Mouse (Mus musculus): ENCODE results near the gene Bub1.

Gene Bub1

DNA sequence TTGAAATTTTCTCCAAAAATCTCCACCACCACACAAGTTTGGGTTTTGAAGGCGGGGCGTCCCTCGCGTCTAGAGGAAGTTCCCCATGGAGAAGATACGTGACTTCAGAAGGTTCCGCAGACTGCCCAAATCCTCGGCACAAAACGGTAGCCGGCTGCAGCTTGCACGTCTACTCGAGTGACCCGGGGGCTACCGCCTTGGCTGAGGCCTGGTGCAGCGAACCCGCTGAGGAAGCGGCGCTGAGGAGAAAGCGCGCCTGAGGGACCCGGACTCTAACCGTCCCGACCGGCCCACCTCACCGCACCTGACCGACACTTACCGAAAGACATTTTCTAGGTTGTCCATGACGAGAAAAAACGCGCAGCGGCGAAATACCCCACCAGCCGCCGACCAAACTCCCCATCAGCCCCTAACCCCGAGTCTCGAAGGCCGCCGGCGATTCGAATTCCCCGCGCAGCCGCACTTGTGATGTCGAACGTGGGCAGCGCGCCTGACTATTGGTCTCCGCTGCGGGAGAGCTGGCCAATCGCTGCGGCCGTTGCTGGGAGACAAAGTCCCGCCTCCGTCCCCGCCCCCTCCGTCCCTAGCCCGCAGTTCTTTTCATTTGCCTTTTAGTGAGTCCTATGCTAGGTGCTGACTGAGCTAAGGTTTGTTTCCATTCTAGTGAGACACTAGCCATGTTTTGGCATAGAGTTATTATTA lies at the start of gene Bub1:
Bub1 (minus strand) TSS at position 465 of the 702 bp plus-strand sequence.
- in situ Hi-C loops (cut with MboI; ENCODE audit: low sequenced_read_pairs): no loop called here

DNA sequence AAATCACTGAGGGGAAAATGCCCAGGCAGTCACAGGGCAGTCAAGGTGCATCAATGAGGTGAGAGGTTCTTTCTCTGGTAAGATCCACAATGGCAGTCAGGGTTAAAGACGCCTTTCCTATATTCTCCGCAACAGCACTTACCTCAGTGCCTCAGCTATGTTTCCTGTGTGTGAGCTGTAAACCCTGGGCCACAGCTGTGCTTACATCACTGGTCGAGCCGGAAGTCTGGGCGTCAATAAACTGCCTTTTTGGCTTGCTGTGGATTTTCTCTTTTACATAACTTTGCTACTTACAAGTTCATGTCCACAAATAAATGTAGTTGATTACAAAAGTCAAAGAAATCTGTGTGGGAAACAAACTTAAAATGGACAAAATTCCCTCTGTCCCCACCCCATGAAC lies 49.4 kb upstream of the Bub1 start:
- in situ Hi-C loops (cut with MboI; ENCODE audit: low sequenced_read_pairs): loop anchor here (10.0 to 25.0 kb wide), 3 partner anchors 231 to 694 kb away; no protein-coding TSS in a partner anchor

DNA sequence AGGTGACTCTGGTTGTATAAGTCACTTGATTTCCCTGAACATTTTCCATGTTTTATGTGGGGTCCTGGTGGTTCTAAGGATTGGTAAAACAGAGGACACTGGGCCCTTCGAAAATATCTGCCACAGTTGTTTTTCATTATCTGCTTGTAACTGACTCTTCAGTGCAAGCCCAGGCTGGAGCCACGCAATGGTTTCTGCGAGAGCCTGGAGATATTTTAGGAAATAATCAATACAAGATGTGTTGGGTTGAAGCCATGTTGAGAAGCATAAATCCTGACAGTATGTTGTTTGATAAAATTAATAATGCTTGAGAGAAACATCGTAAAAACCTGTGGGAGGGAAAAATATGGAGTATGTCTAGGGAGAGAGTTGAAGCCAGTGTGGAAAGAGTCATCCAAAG lies 32.7 kb upstream of the Bub1 start:
- in situ Hi-C loops (cut with MboI; ENCODE audit: low sequenced_read_pairs): no loop called here

DNA sequence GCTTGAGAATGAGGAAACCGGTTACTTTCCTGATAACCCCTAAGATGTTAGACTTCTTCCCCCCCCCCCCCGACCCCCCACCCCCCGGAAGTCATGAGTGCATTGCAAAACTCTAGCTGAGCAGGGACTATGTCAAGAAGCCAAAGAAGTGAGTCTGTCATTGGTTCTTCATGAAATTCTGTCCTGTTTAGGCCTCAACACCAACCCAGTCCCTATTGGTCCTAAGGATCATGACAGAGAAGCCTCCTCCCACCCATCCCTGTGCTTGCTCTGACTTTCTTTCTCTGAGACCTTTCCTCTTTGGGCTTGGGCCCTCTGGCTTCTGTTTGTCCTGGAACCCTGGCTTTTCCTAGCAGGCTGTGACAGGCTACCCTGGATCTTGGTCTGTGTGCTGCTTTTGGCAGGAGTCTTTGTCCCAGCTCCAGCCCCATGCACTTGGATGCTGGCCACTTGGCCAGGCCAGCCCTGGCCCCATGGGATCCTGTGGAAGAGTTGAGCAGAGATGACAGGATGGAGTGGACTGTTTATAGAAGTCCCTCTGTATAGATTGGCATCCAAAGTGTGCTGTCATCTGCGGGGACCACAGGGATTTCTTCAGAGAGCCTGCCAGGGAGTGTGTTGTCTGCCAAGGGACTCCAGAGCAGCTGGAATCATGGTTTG lies 22.8 kb upstream of the Bub1 start:
- in situ Hi-C loops (cut with MboI; ENCODE audit: low sequenced_read_pairs): loop anchor here (10.0 kb wide), 1 partner anchor 720 kb away; no protein-coding TSS in a partner anchor

DNA sequence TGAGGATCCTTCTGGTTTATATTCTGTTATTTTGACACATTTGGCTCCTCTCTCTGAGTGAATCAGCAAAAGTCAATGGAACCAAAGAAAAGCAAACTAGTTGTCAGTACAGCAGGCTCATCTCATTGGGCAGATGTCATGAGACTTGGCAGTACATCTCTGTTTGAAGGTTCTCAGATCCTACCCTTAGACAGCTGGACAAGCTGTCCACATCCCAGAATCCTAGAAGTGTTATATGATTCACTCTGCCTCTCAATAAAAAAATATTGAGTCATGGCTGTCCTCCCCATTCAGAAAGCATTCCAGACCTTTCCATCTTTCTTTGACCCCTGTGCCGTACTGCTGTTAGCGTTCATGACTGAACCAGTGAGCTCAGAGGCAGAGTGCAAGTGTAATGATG lies 18.7 kb upstream of the Bub1 start:
- in situ Hi-C loops (cut with MboI; ENCODE audit: low sequenced_read_pairs): loop anchor here (10.0 kb wide), 1 partner anchor 724 kb away; no protein-coding TSS in a partner anchor

DNA sequence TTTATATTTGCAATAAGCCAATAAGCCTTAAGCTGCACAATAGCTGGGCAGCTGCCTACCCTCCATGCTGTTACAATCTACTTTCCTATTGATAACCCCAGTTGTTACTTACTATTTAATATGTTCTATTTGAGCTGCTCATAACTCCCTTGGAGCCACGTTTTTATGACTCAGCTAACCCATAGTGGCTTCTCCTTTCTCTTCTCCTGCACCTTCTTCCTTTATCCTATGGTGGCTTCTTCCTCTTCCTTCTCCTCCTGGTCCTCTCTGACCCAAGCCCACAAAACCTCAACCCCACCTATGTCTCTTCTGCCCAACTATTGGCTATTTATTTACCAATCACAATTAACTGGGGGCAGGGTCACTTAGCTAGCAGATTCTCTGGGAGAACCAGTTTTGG lies 14.9 kb upstream of the Bub1 start:
- in situ Hi-C loops (cut with MboI; ENCODE audit: low sequenced_read_pairs): no loop called here

DNA sequence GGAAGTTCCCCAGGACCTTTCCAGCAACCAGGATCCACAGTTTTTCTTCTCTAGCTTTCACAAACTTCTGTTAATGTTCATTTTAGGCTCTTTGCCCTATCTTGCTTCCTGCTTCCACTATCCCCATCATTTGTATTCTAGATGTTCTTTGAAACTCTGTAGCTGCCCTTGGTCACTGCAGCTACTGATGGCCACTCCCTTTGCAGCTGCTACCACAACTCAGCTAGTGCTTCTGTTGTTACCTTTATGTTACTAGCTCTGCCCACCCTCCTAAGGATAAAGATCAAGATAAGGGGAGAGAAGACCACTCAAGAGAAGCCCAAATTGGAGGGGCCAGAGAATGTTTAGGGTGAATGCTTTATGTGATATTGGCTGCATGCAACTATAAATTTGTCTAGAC lies 14.3 kb upstream of the Bub1 start:
- in situ Hi-C loops (cut with MboI; ENCODE audit: low sequenced_read_pairs): no loop called here

DNA sequence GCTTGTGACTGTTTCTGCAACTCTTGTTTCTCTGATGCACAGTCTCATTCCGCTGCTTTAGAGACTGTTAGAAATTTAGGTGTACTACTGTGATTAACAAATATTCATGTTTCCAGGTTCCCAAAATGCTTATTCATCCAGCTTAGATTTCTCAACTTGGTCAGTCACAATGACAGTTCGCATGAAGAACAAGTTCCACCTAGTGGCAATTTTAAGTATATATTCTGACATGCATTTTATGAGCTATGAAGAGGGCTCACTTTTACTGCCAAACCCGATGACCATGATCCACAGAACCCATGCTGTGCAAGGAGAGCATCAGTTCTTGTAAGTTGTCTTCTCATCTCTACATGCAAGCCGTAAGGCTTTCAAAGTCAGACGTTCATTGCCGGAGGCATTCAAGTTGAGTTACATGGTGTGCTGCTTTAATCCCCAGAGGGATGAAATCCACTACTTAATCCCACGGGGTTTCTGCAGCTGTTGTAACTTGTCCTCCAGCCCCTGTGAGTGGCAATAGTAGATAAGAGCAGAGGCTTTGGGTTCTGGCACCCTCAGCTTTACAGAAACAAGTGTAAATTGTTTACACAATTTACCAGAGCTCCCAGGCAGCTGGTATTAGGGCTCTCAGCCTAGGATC lies 13.8 kb upstream of the Bub1 start:
- in situ Hi-C loops (cut with MboI; ENCODE audit: low sequenced_read_pairs): no loop called here

DNA sequence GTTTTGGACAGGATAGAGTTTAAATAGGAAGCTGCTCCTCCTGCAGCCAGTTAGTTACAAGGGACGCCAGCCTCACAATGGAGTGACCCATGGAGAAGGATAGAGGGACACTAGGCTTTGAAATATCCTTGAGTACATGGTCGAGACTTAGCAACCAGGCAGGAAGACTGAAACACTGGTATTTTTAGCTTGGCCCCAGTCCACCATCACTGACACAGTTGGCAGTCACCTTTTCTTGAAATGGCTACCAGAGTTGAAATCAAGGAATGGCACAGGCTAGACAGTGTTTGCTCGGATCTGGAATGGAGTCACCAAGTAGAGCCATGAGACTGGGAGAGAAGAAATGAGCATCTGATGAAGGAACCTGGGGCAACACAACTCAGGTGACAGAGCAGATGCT lies 10.8 kb upstream of the Bub1 start:
- in situ Hi-C loops (cut with MboI; ENCODE audit: low sequenced_read_pairs): no loop called here

DNA sequence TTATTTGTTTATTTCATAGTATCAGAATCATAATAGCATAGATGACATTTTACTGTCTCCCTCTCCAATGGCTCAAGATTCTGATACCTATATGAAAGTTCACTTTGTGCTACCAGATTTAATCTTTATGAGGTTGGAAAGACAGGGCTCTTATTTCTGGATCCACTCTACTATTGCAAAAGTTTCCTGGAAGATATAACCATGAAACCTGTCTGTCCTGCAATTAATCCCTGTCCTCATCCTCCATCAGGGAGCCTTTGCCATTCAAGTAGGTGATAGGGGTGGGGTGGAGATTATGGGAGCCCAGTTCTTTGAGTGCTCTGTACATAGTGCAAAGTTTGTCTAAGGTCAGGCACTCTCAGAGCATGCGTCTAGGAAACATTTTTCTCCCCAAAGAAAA lies 9.7 kb upstream of the Bub1 start:
- in situ Hi-C loops (cut with MboI; ENCODE audit: low sequenced_read_pairs): no loop called here

DNA sequence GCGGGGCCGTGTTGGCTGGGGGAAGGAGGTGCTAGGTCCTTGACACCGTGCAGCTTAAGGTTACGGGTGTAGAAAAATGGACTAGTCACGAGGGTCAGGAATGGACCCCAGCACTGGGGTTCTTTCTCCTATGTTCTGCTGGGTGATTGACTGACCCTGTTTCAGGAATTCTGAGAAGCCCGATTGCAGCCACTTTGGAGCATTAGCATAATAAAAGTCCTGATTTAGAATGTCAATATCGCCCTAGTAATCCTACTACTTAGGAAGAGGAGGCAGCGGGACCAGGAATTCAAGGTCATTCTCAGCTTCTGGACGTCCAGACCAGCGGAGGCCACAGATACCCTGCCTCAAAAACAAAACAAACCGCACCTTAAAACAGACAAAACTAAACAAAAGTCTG lies 7.8 kb upstream of the Bub1 start:
- in situ Hi-C loops (cut with MboI; ENCODE audit: low sequenced_read_pairs): no loop called here

DNA sequence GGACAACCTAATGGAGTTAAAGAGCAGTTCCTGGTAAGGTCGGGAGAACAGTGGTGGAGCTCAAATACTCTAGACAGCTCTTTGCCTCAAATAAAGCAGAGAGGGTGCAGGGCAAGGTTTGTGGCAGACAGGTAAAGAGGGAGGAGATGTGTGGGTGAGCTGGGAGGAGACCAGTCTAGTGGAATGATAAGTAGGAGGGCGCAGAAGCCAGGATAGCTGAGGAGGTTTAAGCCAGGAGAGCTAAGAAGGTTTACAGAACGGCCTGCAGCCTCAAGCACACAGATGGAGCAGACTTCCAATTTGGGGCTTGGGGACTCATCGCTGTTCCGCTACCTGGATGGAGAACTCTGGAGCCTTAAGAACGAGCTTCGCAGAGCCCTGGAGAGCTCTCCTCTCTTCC lies 6.9 kb upstream of the Bub1 start, which contains the start of gene Acoxl:
Acoxl (plus strand) TSS at position 301 of the 400 bp plus-strand sequence.
- in situ Hi-C loops (cut with MboI; ENCODE audit: low sequenced_read_pairs): no loop called here

DNA sequence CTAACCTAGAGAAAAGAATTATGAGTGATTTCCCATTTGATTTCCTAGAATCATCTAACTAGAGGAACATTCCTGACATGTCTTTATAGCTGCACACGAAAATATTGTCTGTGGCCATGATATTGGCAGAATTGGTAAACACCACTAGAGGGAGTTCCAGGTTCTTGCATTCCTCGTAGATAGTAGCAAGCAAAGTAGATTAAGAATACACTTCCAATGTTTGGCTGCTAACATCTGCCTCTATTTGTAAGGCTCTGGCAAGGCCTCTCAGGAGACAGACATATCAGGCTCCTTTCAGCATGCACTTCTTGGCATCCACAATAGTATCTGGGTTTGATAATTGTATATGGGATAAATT lies 1.1 kb upstream of the Bub1 start:
- in situ Hi-C loops (cut with MboI; ENCODE audit: low sequenced_read_pairs): no loop called here

DNA sequence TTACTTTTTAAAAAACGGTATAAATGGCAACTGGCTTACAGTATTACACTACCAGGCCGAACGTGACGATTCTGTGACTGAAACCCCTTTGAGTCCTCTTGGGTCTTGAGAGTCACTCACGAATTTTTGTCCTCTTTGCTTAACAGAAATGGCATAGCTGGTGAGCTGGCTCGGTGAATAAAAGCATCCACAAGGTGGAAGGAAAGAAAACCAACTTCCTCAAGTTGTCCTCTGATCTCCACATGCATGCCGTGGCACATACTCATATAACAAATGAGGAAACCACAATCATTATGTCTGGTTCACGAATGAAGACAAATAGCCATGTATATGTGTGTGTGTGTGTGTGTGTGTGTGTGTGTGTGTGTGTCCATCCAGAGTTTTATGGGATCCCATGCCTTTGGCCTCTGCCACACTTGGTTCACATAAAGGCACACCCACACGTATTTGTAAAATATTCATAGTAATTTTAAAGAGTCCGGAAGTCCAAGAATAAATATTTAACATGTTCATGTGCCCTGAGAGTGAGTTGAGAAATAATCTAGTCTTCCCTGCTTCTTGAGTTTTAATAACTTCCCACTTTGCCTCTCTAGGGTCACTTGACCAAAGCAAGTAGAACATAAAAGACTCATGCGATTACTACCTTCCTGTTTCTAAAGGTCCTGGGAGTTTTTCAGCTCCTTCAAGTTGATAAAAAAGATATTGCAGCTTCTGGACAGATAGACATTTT lies 603 bp upstream of the Bub1 start:
- in situ Hi-C loops (cut with MboI; ENCODE audit: low sequenced_read_pairs): no loop called here

DNA sequence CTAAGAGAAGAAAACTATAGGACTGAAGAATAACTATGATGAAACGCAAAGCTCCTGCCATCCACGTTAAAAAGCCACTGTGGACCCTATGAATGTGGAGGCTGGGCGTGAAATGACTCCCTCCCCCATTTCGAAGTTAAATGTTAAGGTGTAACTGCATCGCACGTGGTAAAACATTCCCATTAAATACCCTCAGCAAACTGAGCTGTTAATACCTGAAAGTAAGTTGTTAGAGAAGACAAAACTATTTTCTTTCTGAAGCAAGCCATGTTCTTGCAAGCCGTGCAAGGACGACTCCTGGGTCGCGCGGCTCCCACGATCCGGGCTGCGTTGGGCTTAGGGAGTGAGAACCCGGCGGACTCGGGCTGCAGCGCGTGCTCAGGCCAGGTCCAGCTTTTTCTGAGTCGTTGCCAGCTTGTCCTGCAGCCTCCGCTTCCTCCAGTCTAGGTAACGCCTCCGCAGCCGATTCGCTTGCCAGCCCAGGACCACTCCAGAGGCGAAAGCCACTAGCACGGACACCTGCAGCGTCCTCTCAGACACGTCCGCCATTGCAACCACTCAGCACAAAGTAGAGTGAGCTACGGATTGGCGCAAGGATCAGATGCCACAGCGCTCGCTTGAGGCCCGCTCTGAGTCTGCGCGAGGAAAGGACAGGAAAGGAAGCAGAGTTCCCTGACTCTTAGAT lies 39.6 kb downstream of the Bub1 start, which contains the start of gene Mtln:
Mtln (minus strand) TSS at position 570 of the 685 bp plus-strand sequence.
- in situ Hi-C loops (cut with MboI; ENCODE audit: low sequenced_read_pairs): no loop called here

DNA sequence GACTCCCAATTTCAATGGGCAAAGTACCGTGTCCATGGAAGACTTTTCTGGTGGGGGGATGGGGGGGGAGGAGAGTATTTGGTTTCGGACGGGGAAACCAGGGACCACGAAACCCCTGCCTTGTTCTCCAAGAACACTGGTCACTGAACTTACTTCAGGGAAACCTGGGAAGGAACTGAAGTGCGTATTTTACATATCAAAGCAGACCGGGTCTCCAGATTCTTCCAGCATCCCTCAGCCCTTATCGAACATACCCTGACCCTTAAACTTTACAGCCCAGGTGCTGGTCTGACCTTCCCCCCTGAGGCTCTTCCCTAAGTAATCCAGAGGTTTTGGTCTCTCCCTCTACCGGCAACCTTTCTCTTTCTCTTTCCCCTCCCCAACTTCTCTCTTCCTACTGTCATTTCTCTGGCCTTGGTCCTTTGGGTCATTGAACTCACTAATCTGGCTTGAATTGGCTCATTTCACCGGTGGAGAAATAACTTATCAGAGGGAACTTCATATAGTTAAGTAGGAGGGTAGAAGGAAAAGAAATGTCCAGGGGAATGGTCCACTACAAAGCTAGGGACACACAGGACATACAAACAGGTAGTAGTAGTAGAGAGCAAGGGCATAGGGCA lies 41.9 kb downstream of the Bub1 start:
- in situ Hi-C loops (cut with MboI; ENCODE audit: low sequenced_read_pairs): no loop called here

DNA sequence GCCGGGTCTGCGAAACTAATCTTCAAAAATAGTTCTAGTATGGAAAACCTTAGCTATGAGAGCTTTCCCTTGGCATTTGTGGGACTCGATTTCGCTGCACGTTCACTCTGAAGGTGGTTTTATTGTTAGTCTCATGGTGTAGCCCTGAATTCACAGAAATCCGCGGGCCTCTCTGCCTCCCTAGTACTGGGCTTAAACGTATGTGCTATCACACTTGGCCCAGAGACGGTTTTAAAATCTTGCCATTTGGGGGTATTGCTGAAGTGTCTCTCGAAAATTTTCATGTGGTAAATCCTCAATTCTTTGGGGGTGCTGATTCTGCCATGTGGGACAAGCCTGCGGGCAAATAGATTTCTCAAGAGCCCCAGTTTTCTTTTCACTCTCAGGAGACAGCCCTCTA lies 42.5 kb downstream of the Bub1 start:
- in situ Hi-C loops (cut with MboI; ENCODE audit: low sequenced_read_pairs): no loop called here

DNA sequence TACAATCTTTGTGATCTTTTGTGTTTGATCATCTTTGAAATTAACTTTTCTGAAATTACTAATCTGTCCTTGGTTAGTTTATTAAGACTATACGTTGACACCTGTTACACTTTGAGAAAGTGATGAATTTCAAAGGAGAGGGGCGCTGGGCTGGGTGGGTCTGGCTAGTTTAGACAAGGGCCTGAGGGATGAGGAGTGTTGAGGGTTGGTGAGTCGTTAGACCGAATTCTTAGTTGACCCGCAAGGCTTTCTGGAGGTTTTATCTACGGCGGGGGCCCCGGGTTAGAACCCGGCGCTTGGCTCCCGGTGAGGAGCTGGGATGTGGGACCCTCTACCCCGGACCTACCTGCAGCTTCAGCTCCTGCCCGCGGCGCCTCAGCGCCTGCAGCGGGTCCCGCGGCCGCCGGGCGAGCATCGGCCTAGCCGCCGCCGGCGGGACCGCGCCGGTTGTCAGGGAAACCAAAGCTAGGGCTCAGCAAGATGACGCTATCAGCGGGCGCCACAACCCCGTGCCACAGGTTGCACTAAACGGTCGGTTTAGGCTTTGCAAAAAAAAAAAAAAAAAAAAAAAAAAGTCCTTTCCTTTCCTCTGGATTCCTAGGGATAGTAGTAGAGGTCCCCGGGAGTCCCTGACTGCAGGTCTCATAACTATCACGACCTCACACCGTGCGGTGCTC lies 43.1 kb downstream of the Bub1 start, which contains the start of gene Nphp1:
Nphp1 (minus strand) TSS at position 458 of the 677 bp plus-strand sequence.
- in situ Hi-C loops (cut with MboI; ENCODE audit: low sequenced_read_pairs): no loop called here

DNA sequence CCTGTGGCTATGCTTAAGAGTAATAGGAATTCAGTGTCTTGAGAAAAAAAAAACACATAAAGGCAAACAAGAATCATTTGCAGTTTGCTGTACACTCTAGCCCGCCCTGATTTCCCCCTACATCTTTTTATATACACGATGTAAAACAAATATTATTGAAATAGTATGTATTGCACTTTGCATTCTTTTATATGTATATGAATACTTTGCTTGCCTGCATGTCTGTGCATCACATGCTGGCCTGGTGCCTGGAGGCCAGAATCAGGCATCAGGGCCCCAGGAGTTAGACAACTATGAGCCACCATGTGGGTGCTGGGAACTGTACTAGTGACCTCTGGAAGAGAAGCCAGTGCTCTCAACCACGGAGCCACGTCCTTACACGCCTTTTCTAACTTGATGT lies 44.4 kb downstream of the Bub1 start:
- in situ Hi-C loops (cut with MboI; ENCODE audit: low sequenced_read_pairs): no loop called here

DNA sequence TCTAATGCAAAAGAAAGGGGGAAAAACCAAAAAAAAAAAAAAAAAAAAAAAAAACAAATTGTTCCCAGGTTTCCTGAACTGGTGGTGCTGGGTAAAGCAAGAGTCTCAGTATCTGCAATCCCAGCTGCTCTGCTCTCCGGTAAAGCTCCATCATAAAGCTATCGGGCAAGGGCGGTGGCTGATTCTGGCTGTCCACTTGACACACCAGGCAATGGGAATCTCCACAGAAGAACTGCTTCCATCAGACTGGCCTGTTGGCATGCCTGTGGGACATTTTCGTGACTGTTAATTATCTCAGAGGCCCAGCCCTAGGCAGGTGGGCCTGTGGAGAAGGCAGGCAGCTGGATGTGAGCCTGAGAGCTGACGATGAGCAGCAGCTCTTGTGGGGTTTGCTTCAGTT lies 53.2 kb downstream of the Bub1 start:
- in situ Hi-C loops (cut with MboI; ENCODE audit: low sequenced_read_pairs): no loop called here

Data from CH12F3 (cell line).